Mouse (Mus musculus): ENCODE results near the gene Flt3.

DNA sequence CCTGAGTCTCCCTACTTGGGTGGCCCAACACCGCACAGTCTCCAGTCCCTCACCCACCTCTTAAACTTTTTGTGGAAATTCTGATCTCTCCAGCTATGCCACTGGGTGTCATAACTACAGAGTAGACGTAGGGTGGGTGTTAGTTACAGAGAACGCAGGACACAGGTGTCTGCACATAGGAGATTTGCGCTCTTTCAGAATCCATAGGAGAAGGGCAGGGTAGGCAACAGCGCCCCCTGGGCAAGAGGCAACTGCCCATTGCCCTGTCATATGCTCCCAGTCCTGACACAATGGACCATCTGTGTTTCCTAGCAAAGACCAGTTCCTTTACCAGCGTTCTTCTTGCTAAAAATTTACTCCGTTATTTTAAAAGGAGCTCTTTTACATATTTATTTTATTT lies 82.3 kb downstream of the Flt3 start:
- TF ChIP-seq CTCF (IDR thresholded peaks at IDR 0.05; ENCODE audit: extremely low read depth, insufficient read length, insufficient replicate concordance, low read depth, low read length), result peak; percentile 71; the same call in 1 of the 2 replicates
- TF ChIP-seq POLR2A (IDR thresholded peaks at IDR 0.05; ENCODE audit: low read depth, low read length), result no peak
